Mouse (Mus musculus) neutrophil, adult 65 days (primary cell): ENCODE data around the gene Phtf2. TPM values are rescaled to one million over a fixed set of nuclear protein-coding genes. Genes with fewer than 3 reads are reported as not detected.

Experiments
- total RNA-seq: library from RNA; stranded (reverse); gene quantifications from 2 replicates; pipeline ENCODE4 v1.2.4, GENCODE M21; 2023

Phtf2 gene
- 2.0 and 3.3 TPM in 2 replicates for total RNA-seq

GRCm38 (mm10) chr5:20881915-20882800, at the start of gene Phtf2, which contains the start of gene Tmem60:
Phtf2 (minus strand) TSS chr5:20882124.
Tmem60 (plus strand) TSS chr5:20882191.

Other genes starting within 250 kb of the Phtf2 start
- 5.1 and 5.9 TPM in 2 replicates for gene Tmem60, start 67 bp upstream of the Phtf2 start, total RNA-seq
- 50.1 and 63.8 TPM in 2 replicates for gene Rsbn1l, start 74.3 kb upstream of the Phtf2 start, total RNA-seq
- gene Ptpn12, start 173.8 kb upstream of the Phtf2 start, total RNA-seq: 107 and 121 TPM in 2 replicates